Mouse (Mus musculus) fat pad, adult 2 months (tissue): Measurements from ENCODE around the gene Olfr412.

Experiments
- DNase-seq: peaks from one replicate; pipeline ENCODE4 v3.0.0-alpha.2; 2011; ENCODE audit warnings: low read depth, low spot score; ENCODE audit errors: extremely low read depth

Olfr412 gene

GRCm38 (mm10) chr11:74361769-74362168 lies at the start of gene Olfr412:
Olfr412 (plus strand) TSS chr11:74362069.
- DNase-seq = no peak

DNA sequence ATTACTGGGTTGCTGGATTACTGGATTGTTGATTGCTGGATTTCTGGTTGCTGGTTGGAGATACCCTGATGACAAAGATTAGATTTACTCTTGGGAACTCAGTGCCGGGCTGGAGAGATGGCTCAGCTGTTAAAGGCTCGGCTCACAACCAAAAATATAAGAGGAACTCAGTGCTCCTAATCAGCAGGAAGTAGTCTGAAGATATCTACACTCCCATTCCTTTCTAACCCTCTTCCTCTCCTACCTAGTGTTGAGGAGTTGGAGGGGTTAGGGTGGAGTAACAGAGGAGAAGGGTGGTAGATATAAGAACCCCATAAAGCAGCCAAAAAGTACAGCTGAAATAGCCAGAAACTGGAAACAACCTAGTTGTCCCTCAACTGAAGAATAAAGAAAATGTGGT lies 35.8 kb upstream of the Olfr412 start:
- DNase-seq = no peak

DNA sequence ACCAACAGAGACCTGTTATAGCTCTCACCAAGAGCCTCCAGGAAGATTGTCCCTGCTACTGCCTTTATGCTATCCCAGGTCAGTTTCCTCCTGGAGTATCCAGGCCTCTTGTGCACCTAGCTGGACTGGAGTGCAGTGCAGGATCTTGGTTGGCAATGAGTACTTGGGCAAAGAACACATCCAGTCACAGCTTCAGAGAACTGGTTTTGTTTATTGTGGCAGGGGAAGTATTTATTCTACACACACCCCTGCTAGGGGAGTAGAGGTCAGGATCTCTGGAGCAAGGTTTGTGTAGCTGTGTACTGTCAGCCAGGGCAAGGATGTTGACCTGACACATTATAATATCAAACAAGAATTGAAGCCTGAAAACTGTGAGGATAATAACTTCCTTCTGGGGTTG lies 33.1 kb upstream of the Olfr412 start:
- DNase-seq = no peak

GRCm38 (mm10) chr11:74337931-74338330 lies 23.9 kb upstream of the Olfr412 start, which contains the start of gene Olfr410:
Olfr410 (minus strand) TSS chr11:74338031.
- no peak for DNase-seq

- DNase-seq = no peak
Observed at GRCm38 (mm10) chr11:74352550-74352949, 9.3 kb upstream of the Olfr412 start, which contains the start of gene Olfr411. Olfr411 (minus strand) TSS chr11:74352650.

- DNase-seq = no peak
Observed at GRCm38 (mm10) chr11:74371393-74372100, 9.7 kb downstream of the Olfr412 start.

DNA sequence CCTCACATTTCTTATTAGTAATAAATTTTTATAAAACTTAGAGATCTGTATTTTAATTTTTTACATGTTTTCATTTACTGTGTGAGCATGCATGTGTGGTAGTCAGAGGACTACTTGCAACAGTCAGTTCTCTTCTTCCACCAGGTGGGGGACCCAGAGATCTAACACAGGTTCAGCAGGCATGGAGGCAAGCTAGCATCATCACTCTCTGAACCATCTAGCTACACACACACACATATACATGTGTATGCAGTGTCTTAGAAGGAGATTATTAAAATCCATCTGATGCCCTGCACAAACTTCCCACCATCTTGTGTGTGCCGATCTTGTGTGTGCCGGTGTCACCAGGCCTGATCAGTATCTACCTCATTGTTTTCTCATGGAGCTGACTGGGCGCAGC lies 15.0 kb downstream of the Olfr412 start:
- no peak for DNase-seq

GRCm38 (mm10) chr11:74379166-74379873 lies 17.5 kb downstream of the Olfr412 start:
- DNase-seq = no peak

GRCm38 (mm10) chr11:74385674-74386073 lies 23.8 kb downstream of the Olfr412 start:
- DNase-seq = no peak

GRCm38 (mm10) chr11:74387203-74387602 lies 25.3 kb downstream of the Olfr412 start:
- no peak for DNase-seq

GRCm38 (mm10) chr11:74391899-74392298 lies 30.0 kb downstream of the Olfr412 start:
- DNase-seq = no peak

DNA sequence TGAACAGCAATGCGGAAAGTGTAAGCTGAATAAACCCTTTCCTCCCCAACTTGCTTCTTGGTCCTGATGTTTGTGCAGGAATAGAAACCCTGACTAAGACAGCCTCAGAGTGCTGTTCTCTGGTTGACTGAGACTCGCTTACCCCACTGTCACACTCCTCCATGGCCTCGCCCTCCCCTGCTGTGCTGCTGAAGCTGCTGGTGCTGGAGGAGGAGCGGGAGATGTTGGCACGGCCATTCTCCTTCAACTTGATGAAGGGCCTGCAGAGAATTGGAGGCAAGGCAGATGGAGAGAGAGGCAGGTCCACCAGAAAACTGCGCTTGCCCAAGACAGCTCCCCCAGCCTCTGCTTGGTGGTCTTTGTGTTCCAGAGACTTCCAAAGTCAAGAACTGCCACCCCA lies 31.0 kb downstream of the Olfr412 start:
- DNase-seq = no peak

DNA sequence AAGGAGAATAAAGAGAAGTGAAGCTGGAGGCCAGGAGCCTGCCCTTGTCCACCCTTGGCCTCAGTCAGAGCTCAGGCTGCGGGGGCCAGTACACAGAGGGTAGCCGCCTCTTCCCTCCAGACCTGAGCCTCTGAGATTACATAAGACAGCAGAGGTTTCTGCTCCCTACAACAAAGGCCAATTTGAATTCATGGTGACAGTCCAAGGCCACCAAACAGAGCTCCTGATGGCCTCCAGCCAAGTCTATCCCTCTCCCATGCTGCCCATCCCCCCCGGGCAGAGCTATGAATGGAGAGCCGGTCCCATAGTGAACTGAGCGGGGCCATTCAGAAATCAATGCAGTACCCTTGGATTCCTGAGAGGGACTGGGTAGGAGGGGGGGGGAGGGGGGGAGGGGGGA lies 31.6 kb downstream of the Olfr412 start:
- no peak for DNase-seq

GRCm38 (mm10) chr11:74395583-74395982 lies 33.7 kb downstream of the Olfr412 start:
- DNase-seq = no peak

GRCm38 (mm10) chr11:74402126-74402525 lies 40.3 kb downstream of the Olfr412 start:
- DNase-seq = no peak

- no peak for DNase-seq
Observed at GRCm38 (mm10) chr11:74404216-74404615, 42.3 kb downstream of the Olfr412 start.

- no peak for DNase-seq
Observed at GRCm38 (mm10) chr11:74405201-74405600, 43.3 kb downstream of the Olfr412 start.

DNA sequence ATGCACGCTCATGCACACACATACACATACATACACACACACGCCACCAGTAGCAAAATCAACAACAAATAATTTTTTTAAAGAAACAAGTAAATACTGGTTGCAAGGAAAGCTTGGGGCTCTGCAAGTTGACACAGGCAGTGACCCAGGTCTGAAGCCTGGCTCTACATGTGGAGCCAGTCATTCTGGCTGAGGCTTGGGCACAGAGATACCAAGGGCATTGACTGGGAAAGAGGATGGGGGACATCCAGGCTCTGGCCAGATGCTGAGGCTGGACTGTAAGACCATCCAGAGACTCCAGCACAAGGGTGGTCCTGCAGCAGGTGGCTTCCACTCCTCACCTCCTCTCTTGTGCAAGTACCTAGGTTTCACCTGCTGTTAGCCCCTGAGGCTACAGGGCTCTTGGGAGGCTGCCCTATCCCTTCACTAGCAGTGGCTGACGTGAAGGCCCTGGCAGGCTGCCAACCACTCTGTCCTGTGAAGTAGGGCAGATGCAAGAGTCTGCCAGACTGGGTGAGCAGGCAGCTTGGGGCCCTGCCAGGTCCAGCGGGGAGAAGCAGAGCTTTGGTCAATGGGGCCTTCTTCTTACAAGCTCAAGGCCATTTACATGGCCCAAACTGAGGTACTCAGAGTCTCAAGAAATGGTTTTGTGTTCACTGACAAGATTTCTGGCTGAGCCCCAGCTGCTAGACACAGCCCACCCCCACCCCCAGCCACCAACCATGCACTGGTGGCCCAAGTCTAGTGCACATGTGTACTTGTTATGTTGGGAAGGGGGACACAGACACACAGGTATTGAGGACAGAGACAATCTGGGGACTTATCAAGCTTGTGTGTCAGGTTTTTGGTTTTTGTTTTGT lies 46.9 kb downstream of the Olfr412 start:
- DNase-seq = peak; percentile 77

GRCm38 (mm10) chr11:74409447-74409754 lies 47.5 kb downstream of the Olfr412 start:
- no peak for DNase-seq

- DNase-seq = no peak
Observed at GRCm38 (mm10) chr11:74409757-74410174, 47.9 kb downstream of the Olfr412 start.

- DNase-seq = no peak
Observed at GRCm38 (mm10) chr11:74411943-74412342, 50.1 kb downstream of the Olfr412 start.

GRCm38 (mm10) chr11:74412462-74412861 lies 50.6 kb downstream of the Olfr412 start:
- no peak for DNase-seq
